In genomic region chr16:20637410-20637809, GRCm38 (mm10) we compare ENCODE assay signal across 33 mouse cellular contexts. TPM values are rescaled to one million over a fixed set of nuclear protein-coding genes. Genes with fewer than 3 reads are reported as not detected.
"Had no signal": no experiment of that assay in that cellular context is flagged by ENCODE, and none has a peak within 500 bp of the region (broad histone marks: within the 10 kb centered on the region; RNA-seq: fewer than 3 reads in every experiment).

No protein-coding gene starts in this region.

- H3K27me3 ChIP-seq: heart, embryonic 12.5 days; hindbrain, embryonic 13.5 days; intestine, embryonic 15.5 days; limb, embryonic 12.5 days had no signal

- H3K9ac ChIP-seq: heart, embryonic 12.5 days; intestine, embryonic 15.5 days; limb, embryonic 12.5 days had no signal

- H3K4me2 ChIP-seq: heart, embryonic 12.5 days; hindbrain, embryonic 13.5 days; intestine, embryonic 15.5 days; limb, embryonic 12.5 days; liver, embryonic 11.5 days had no signal

- H3K4me1 ChIP-seq: heart, embryonic 10.5 days; heart, embryonic 12.5 days; intestine, embryonic 15.5 days; limb, embryonic 10.5 days; limb, embryonic 12.5 days had no signal

- H3K9me3 ChIP-seq: heart, embryonic 10.5 days; heart, embryonic 12.5 days; hindbrain, embryonic 10.5 days; hindbrain, embryonic 13.5 days; intestine, embryonic 15.5 days; limb, embryonic 10.5 days; limb, embryonic 12.5 days had no signal

- H3K36me3 ChIP-seq: heart, embryonic 10.5 days; heart, embryonic 12.5 days; hindbrain, embryonic 10.5 days; intestine, embryonic 15.5 days; limb, embryonic 10.5 days; limb, embryonic 12.5 days had no signal

- H3K27ac ChIP-seq: gastrocnemius, adult 2 months; heart, embryonic 10.5 days; hindbrain, embryonic 10.5 days; hindbrain, embryonic 13.5 days; intestine, embryonic 15.5 days; left cerebral cortex, adult 2 months; limb, embryonic 10.5 days; limb, embryonic 12.5 days had no signal

- ATAC-seq: hindbrain, embryonic 16.5 days; inflammation-experienced regulatory T-cells, adult 6 months; intestine, embryonic 15.5 days; intestine, postnatal 0 days had no signal

- H3K4me3 ChIP-seq: gastrocnemius, adult 2 months; heart, embryonic 10.5 days; heart, embryonic 12.5 days; hindbrain, embryonic 10.5 days; hindbrain, embryonic 13.5 days; intestine, embryonic 15.5 days; left cerebral cortex, adult 2 months; limb, embryonic 10.5 days; limb, embryonic 12.5 days had no signal

- DNase-seq: gastrocnemius, adult 2 months; gastrocnemius, postnatal 10 days; gastrocnemius, postnatal 25 days; heart, postnatal 10 days; heart, postnatal 4 days; kidney, adult 18-20 months; kidney, adult 8-10 months; kidney, postnatal 10 days; kidney, postnatal 25 days; kidney, postnatal 4 days; liver had no signal

RNA-seq across cellular contexts. Expression of gene Ece2, which starts 7.8 kb away (rescaled TPM):
- total RNA-seq: granulocyte monocyte progenitor cell, adult 5-6 weeks had no signal
- polyA plus RNA-seq: inflammation-experienced regulatory T-cells, adult 6 months had no signal

RNA-seq across cellular contexts. Expression of gene Gm49333, which starts 26.0 kb away (rescaled TPM):
- total RNA-seq: gastrocnemius, adult 2 months; gastrocnemius, postnatal 25 days; gastrocnemius, postnatal 4 days; granulocyte monocyte progenitor cell, adult 5-6 weeks; heart, adult 8-10 months; heart, postnatal 4 days; layer of hippocampus, adult 8-10 months; layer of hippocampus, postnatal 25 days; left cerebral cortex, postnatal 36 days had no signal
- polyA plus RNA-seq: heart, embryonic 10.5 days; heart, embryonic 12.5 days; heart, embryonic 16.5 days; hindbrain, embryonic 13.5 days; hindbrain, embryonic 16.5 days; inflammation-experienced regulatory T-cells, adult 6 months; intestine, embryonic 15.5 days; kidney, embryonic 14.5 days; kidney, embryonic 16.5 days; limb, embryonic 10.5 days; limb, embryonic 12.5 days; limb, embryonic 14.5 days; liver, embryonic 11.5 days had no signal
